Mouse (Mus musculus): ENCODE data around the gene Med29. TPM values are rescaled to one million over a fixed set of nuclear protein-coding genes. Genes with fewer than 3 reads are reported as not detected.

Gene Med29
- total RNA-seq, 1 experiment from 2014 or later, result 21.3 TPM

GRCm38 (mm10) chr7:28378066-28378690, 14.3 kb downstream of the Med29 start:
- no peak for ATAC-seq (replicated peaks; ENCODE audit: low read depth, poor library complexity, severe bottlenecking)

DNA sequence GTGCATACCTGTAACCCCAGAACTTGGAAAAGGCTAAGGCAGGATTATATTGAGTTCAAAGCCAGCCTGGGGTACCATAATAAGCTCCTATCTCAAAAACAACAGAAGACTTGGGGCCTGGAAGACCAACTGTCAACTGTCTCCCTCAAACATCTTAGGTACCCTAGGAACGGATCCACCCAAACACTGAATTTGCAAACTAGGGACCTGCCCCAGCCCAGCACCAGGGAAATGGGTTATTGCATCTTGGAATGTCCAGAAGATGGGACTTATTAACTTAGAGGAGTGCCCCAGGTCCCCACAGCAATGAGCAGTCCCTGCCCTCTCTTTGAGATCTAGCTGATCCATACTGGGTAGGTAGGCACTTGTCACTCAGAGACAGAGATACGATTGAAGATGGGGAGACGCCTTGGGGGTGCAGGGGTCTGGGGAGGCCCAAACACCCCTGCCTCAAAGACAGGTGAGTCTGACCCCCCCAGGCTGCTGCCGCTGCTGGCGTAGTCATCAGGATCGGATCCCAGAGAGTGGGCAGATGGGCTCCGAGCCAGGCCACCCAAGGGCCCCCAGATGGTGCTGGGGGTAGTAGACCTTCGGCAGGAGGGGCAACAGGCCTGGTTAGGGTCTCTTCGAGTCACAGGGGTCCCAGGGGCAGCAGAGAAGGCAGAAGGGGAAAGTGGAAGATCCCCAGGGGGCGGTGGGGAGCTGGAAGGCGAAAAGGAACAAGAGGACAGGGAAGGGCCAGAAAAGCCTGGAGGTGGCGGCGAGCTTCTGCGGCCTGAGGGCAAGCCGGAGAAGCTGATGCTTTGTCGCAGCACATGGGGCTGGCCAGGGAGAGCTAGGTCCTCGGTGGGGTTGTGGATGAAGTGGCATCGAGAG, 15.1 kb downstream of the Med29 start:
- ATAC-seq (replicated peaks; ENCODE audit: low read depth, poor library complexity, severe bottlenecking), result no peak

DNA sequence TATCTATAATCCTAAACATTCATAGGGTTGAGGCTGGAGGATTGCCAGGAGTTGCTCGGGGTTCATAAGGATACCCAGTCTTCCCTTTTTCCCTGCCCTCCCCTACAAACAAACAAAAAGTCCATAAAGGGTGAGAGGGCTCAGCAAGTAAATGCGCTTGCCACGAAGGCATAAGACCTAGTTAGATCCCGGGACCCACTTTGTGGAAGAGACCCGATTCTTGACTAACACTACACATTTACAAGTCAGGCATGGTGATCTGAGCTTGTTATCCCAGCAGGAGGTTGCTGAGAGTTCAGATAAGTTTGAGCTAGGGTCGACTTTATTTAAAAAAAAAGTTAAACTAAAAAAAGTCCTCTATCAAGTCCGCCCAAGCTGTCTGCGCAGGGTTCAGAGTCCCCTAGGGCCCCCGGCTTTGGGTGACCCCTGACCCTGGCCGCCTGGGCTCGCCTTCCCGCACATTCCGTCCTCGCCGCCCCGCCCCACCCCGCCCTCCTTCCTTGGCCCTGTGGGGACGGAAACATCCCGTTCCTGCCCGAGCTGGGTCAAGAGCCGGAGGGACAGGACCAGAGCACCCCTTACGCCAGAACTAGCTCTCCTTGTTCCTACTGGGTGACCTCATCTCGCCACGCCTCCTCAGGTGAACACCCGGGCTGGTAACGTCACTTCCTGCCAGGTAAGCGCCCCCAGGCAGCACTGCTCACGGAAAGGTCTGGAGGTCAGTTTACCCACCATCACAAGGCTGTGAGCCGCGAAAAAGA, 16.3 kb downstream of the Med29 start:
- no peak for ATAC-seq (replicated peaks; ENCODE audit: low read depth, poor library complexity, severe bottlenecking)

- peak; percentile 35 for ATAC-seq (replicated peaks; ENCODE audit: low read depth, poor library complexity, severe bottlenecking)
Observed at GRCm38 (mm10) chr7:28375176-28375921, 17.2 kb downstream of the Med29 start.

- ATAC-seq (replicated peaks; ENCODE audit: low read depth, poor library complexity, severe bottlenecking), result no peak
Observed at GRCm38 (mm10) chr7:28374647-28375046, 17.9 kb downstream of the Med29 start.

DNA sequence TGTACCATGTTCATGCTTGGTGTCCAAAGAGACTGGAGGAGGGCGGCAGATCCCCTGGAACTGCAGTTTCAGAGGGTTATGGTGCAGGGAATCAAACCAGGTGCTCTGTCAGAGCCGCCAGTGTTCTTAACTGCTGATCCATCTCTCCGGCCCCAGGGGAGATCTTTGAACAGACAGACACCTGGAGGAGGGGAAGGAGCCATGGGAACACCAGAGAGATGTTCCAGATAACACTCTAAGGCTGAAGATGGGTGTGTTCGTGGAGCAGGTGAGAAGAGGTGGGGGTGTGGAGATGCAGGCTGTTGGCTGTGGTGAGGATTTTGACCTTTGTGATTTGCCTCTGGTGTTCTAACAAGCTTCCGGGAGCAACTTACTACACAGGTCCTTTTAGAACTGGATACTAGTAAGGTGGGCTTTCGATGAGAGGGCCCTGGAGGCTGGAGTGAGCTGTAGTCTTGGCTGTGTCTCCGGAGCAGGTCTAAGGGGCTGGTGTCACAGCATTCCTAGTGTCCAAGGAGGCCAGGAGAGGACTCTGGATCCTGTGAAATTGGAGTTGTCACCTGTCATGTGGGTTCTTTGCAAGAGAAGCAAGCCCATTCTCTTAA, 18.5 kb downstream of the Med29 start:
- ATAC-seq (replicated peaks; ENCODE audit: low read depth, poor library complexity, severe bottlenecking), result no peak

GRCm38 (mm10) chr7:28373131-28373581, 19.4 kb downstream of the Med29 start:
- peak; percentile 4; the same call in 1 of the 2 replicates for ATAC-seq (replicated peaks; ENCODE audit: low read depth, poor library complexity, severe bottlenecking)

- peak; percentile 67 for ATAC-seq (replicated peaks; ENCODE audit: low read depth, poor library complexity, severe bottlenecking)
Observed at GRCm38 (mm10) chr7:28372251-28373108, 20.0 kb downstream of the Med29 start, which contains the start of gene Plekhg2. TSS of gene Plekhg2 (minus strand) at chr7:28372599.

DNA sequence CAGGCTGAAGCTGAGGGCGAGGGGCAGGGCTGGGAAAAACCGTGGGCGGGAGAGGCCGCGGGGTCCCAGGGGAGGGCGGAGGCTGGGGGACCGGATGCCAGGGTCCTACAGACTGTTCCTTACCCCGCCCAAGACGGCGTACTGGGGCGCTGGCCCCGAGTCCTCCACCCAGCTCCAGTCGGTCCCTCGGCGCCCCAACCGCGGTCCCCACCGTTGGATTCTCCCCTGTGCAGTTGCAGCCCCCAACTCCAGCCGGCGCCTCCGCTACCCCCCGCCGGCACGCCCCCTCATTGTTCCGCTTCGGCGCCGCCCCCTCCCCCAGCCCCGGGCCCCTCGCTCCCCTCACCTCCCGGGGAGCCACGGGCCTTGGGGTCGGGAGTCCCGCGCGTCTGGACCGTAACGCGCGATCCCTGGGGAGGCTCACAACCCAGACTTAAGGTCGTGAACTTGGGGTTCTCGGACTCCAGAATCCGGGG, 21.0 kb downstream of the Med29 start:
- ATAC-seq (replicated peaks; ENCODE audit: low read depth, poor library complexity, severe bottlenecking), result no peak

DNA sequence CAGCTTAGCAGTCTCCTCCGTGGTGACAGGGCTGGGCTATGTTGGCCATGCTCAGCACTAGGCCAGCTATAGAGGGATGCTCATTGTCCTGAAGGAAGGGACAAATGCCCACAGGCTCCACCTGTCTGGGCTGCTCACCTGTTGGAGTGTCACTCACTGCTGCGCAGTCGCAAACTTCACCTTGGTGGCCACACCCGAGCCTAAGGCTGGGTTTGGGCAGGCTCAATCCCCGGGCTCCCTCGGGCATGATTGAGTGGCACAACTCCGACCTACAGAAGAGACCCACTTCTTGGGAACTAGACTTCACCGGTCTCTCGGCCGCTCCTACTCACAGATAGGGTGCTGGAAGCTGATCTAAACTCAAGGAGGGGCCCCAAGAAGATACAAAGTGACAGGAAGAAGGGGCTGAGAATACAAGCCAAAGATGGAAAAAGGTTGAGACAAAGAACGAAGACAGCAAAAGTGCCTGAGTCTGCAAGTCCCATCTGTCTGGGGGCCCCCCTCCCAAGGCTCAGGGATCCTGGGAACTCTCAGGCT, 21.5 kb downstream of the Med29 start:
- ATAC-seq (replicated peaks; ENCODE audit: low read depth, poor library complexity, severe bottlenecking), result no peak

DNA sequence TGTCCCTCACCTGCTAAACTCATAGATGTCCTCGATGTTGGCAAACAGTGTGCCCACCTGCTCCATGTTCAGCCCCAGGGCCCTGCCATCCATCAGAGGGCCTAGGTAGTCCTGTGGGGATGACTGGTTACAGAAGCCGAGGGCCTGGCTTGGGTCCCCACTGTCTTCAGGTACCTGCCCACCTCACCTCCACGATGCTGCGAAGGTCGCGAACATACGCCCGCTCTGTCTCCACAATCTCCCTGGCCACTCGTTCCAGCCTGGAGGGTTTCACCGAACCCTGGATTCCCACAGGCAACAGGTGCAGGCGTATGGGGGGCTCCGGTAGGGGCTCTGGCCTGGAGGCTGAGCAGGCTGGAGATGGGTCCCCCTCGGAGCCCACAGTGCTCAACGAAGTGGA, 22.5 kb downstream of the Med29 start:
- no peak for ATAC-seq (replicated peaks; ENCODE audit: low read depth, poor library complexity, severe bottlenecking)

GRCm38 (mm10) chr7:28368276-28368920, 24.1 kb downstream of the Med29 start:
- ATAC-seq (replicated peaks; ENCODE audit: low read depth, poor library complexity, severe bottlenecking), result no peak

- no peak for ATAC-seq (replicated peaks; ENCODE audit: low read depth, poor library complexity, severe bottlenecking)
Observed at GRCm38 (mm10) chr7:28367663-28368275, 24.7 kb downstream of the Med29 start.

DNA sequence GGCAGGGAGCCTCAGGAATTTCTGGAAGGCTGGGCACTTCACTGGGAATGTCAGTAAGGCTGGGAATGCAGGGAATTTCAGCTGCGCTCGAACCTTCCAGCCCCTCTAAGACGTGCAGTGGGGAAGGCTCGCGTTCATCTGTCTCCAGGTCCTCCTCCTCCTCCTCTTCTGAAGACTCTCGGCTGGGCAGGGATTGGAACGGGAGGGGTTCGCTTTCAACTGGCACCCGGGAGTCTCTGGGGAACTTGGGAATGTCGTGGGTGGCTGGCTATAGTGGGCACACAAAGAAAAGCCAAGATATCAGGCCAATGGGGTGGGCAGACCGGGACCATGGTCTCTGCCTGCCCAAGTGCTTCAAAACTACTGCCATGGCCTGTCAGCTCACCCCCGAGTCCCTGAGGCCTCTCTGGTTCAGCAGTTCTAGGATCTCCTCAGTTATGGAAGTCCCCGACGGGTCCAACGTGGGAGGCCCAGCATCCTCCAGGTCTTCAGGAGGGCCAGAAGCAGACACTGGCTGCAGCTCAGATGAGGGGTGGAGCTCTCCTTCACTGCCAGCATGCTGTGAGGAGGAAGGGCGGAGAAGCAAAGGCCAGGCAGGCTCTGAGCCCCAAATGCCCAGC, 30.0 kb downstream of the Med29 start:
- no peak for ATAC-seq (replicated peaks; ENCODE audit: low read depth, poor library complexity, severe bottlenecking)

DNA sequence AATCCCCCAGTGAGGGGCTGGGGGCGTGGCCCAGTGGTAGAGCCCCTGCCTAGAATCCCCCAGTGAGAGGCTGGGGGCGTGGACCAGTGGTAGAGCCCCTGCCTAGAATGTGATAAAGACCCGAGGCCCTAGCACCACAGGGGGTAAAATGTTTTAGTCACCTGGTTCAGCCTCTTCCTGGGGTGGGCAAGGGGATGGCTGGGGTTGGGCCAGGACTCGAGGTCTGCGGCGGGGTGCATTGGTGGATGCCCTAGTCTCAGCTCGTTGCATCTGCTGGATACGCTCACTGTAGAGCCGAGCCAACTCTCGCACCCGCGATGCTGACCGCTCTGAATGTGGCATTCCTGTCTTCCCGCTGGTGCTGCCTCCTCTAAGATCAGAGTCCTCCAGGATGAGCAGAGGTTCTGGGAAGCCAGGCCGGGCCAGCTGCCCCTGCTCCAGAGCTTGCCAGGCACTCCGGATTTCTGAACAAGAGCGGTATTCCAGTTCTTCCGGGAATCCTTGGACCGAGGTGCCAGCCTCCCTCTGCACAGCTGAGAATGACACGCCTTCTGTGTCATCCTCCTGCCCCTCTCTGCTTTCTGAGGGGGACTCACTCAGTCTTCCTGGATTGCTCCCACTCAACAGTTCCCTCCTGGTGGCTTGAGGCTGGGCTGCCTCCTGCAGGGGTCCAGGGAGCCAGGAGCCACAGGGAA, 30.7 kb downstream of the Med29 start:
- no peak for ATAC-seq (replicated peaks; ENCODE audit: low read depth, poor library complexity, severe bottlenecking)

GRCm38 (mm10) chr7:28360291-28360690, 32.2 kb downstream of the Med29 start:
- no peak for ATAC-seq (replicated peaks; ENCODE audit: low read depth, poor library complexity, severe bottlenecking)
